Mouse (Mus musculus): ENCODE measurements around the gene Olfr95. TPM values are rescaled to one million over a fixed set of nuclear protein-coding genes. Genes with fewer than 3 reads are reported as not detected.
A peak's percentile ranks its signal among the peaks of the same experiment; 100 is the strongest.

Gene Olfr95
- polyA plus RNA-seq, 1 experiment from 2014 or later, result not detected

GRCm38 (mm10) chr17:37196845-37197724, 15.8 kb downstream of the Olfr95 start:
- under 1% methylated on average over 77 of the region's 77 CpGs for WGBS
- Histone ChIP-seq H3K4me1 (peaks cover 16% of the 10 kb centered on the region), H3K27ac (replicated peaks) (peak overlapping the region; percentile 79), H3K27me3 (ENCODE audit: low read depth, poor library complexity, severe bottlenecking) (peaks cover 50% of the 10 kb centered on the region), H3K9me3 (replicated peaks) (no peaks in the 10 kb centered on the region), H3K4me3 (peak overlapping the region; percentile 70), H3K36me3 (no peaks in the 10 kb centered on the region)
- peak; percentile 79 for DNase-seq (ENCODE audit: low spot score)

GRCm38 (mm10) chr17:37194782-37195181, 18.1 kb downstream of the Olfr95 start:
- Histone ChIP-seq H3K9me3 (replicated peaks) (no peaks in the 10 kb centered on the region), H3K4me1 (peaks cover 16% of the 10 kb centered on the region), H3K27me3 (ENCODE audit: low read depth, poor library complexity, severe bottlenecking) (peaks cover 48% of the 10 kb centered on the region), H3K36me3 (no peaks in the 10 kb centered on the region), H3K27ac (replicated peaks) (no peak overlapping the region), H3K4me3 (no peak overlapping the region)
- no peak for DNase-seq (ENCODE audit: low spot score)
- 91% methylated on average over 5 of the region's 5 CpGs for WGBS

- H3K4me1 ChIP-seq, result peaks cover 16% of the 10 kb centered on the region
- H3K36me3 ChIP-seq, result no peaks in the 10 kb centered on the region
- no peak for DNase-seq (ENCODE audit: low spot score)
- no peak within 1 kb of the TSS for H3K4me3 ChIP-seq
- no peaks in the 10 kb centered on the region for H3K9me3 ChIP-seq (replicated peaks)
- H3K27ac ChIP-seq (replicated peaks), result no peak within 1 kb of the TSS
- 85% methylated on average over 2 of the region's 2 CpGs for WGBS
- peaks cover 39% of the 10 kb centered on the region for H3K27me3 ChIP-seq (ENCODE audit: low read depth, poor library complexity, severe bottlenecking)
Observed at GRCm38 (mm10) chr17:37193656-37194055, 19.3 kb downstream of the Olfr95 start, which contains the start of gene Ubd. Ubd (plus strand) TSS chr17:37193892.

GRCm38 (mm10) chr17:37193032-37193431, 19.9 kb downstream of the Olfr95 start:
- Histone ChIP-seq H3K4me3 (no peak overlapping the region), H3K27ac (replicated peaks) (no peak overlapping the region), H3K4me1 (peaks cover 16% of the 10 kb centered on the region), H3K9me3 (replicated peaks) (no peaks in the 10 kb centered on the region), H3K27me3 (ENCODE audit: low read depth, poor library complexity, severe bottlenecking) (peaks cover 33% of the 10 kb centered on the region), H3K36me3 (no peaks in the 10 kb centered on the region)
- no peak for DNase-seq (ENCODE audit: low spot score)

GRCm38 (mm10) chr17:37190711-37191110, 22.2 kb downstream of the Olfr95 start:
- peaks cover 10% of the 10 kb centered on the region for H3K27me3 ChIP-seq (ENCODE audit: low read depth, poor library complexity, severe bottlenecking)
- no peak overlapping the region for H3K4me3 ChIP-seq
- DNase-seq (ENCODE audit: low spot score), result peak; percentile 14
- WGBS, result 31% methylated on average over 2 of the region's 2 CpGs
- H3K36me3 ChIP-seq, result no peaks in the 10 kb centered on the region
- no peak overlapping the region for H3K27ac ChIP-seq (replicated peaks)
- H3K9me3 ChIP-seq (replicated peaks), result no peaks in the 10 kb centered on the region
- no peaks in the 10 kb centered on the region; the same call in 1 of the 2 replicates for H3K4me1 ChIP-seq

- Histone ChIP-seq H3K4me3 (no peak overlapping the region), H3K27me3 (ENCODE audit: low read depth, poor library complexity, severe bottlenecking) (no peaks in the 10 kb centered on the region), H3K27ac (replicated peaks) (no peak overlapping the region), H3K9me3 (replicated peaks) (no peaks in the 10 kb centered on the region), H3K36me3 (no peaks in the 10 kb centered on the region), H3K4me1 (no peaks in the 10 kb centered on the region)
- no peak for DNase-seq (ENCODE audit: low spot score)
- whole genome bisulfite sequencing, result 60% methylated on average over 6 of the region's 6 CpGs
Observed at GRCm38 (mm10) chr17:37185474-37185873, 27.4 kb downstream of the Olfr95 start.

GRCm38 (mm10) chr17:37161394-37161793, 51.5 kb downstream of the Olfr95 start, which contains the start of gene Olfr93:
Olfr93 (minus strand) TSS chr17:37161494.
- Histone ChIP-seq H3K4me1 (no peaks in the 10 kb centered on the region), H3K9me3 (replicated peaks) (no peaks in the 10 kb centered on the region), H3K36me3 (no peaks in the 10 kb centered on the region), H3K27me3 (ENCODE audit: low read depth, poor library complexity, severe bottlenecking) (no peaks in the 10 kb centered on the region), H3K27ac (replicated peaks) (no peak within 1 kb of the TSS), H3K4me3 (no peak within 1 kb of the TSS)
- no peak for DNase-seq (ENCODE audit: low spot score)

Other genes starting within 250 kb of the Olfr95 start
- not detected in 2 replicates for gene 2410137M14Rik, start 231.9 kb downstream of the Olfr95 start, polyA plus RNA-seq (2016; fragmentation: Nextera tagmentation; extraction: Ambion mirVana)
- 0.83 and 1.2 TPM in 2 replicates for gene H2-M5, start 223.6 kb downstream of the Olfr95 start, polyA plus RNA-seq (2016; fragmentation: Nextera tagmentation; extraction: Ambion mirVana)
- gene Zfp57, start 212.0 kb downstream of the Olfr95 start, polyA plus RNA-seq (2016; fragmentation: Nextera tagmentation; extraction: Ambion mirVana), result 61.6 and 87.8 TPM in 2 replicates
- 0.10 and 0.15 TPM in 2 replicates for gene Mog, start 189.7 kb downstream of the Olfr95 start, polyA plus RNA-seq (2016; fragmentation: Nextera tagmentation; extraction: Ambion mirVana)
- gene Gabbr1, start 167.2 kb downstream of the Olfr95 start, polyA plus RNA-seq (2016; fragmentation: Nextera tagmentation; extraction: Ambion mirVana), result 7.9 and 12.2 TPM in 2 replicates
- 0.17 TPM in 1 of 2 replicates, not detected in the other for gene Olfr90, start 124.6 kb downstream of the Olfr95 start, polyA plus RNA-seq (2016; fragmentation: Nextera tagmentation; extraction: Ambion mirVana)
- gene Olfr91, start 114.8 kb downstream of the Olfr95 start, polyA plus RNA-seq (2016; fragmentation: Nextera tagmentation; extraction: Ambion mirVana), result not detected in 2 replicates
- gene Olfr92, start 93.0 kb downstream of the Olfr95 start, polyA plus RNA-seq (2016; fragmentation: Nextera tagmentation; extraction: Ambion mirVana), result not detected in 2 replicates
- gene Olfr93, start 51.6 kb downstream of the Olfr95 start, polyA plus RNA-seq (2016; fragmentation: Nextera tagmentation; extraction: Ambion mirVana), result not detected in 2 replicates
- not detected in 2 replicates for gene Ubd, start 19.2 kb downstream of the Olfr95 start, polyA plus RNA-seq (2016; fragmentation: Nextera tagmentation; extraction: Ambion mirVana)
- gene Olfr94, start 12.1 kb downstream of the Olfr95 start, polyA plus RNA-seq (2016; fragmentation: Nextera tagmentation; extraction: Ambion mirVana), result not detected in 2 replicates
- not detected in 2 replicates for gene Olfr96, start 7.0 kb upstream of the Olfr95 start, polyA plus RNA-seq (2016; fragmentation: Nextera tagmentation; extraction: Ambion mirVana)
- gene Olfr97, start 24.2 kb upstream of the Olfr95 start, polyA plus RNA-seq (2016; fragmentation: Nextera tagmentation; extraction: Ambion mirVana), result not detected in 2 replicates
- gene Olfr98, start 50.6 kb upstream of the Olfr95 start, polyA plus RNA-seq (2016; fragmentation: Nextera tagmentation; extraction: Ambion mirVana), result not detected in 2 replicates
- 1.8 and 2.1 TPM in 2 replicates for gene H2-M3, start 57.1 kb upstream of the Olfr95 start, polyA plus RNA-seq (2016; fragmentation: Nextera tagmentation; extraction: Ambion mirVana)
- not detected in 2 replicates for gene Olfr99, start 70.3 kb upstream of the Olfr95 start, polyA plus RNA-seq (2016; fragmentation: Nextera tagmentation; extraction: Ambion mirVana)
- gene Olfr101, start 91.2 kb upstream of the Olfr95 start, polyA plus RNA-seq (2016; fragmentation: Nextera tagmentation; extraction: Ambion mirVana), result not detected in 2 replicates
- gene Olfr102, start 103.9 kb upstream of the Olfr95 start, polyA plus RNA-seq (2016; fragmentation: Nextera tagmentation; extraction: Ambion mirVana), result not detected in 2 replicates
- gene Olfr103, start 126.6 kb upstream of the Olfr95 start, polyA plus RNA-seq (2016; fragmentation: Nextera tagmentation; extraction: Ambion mirVana), result not detected in 2 replicates
- gene Olfr104-ps, start 146.5 kb upstream of the Olfr95 start, polyA plus RNA-seq (2016; fragmentation: Nextera tagmentation; extraction: Ambion mirVana), result not detected in 2 replicates
- gene Olfr105-ps, start 165.9 kb upstream of the Olfr95 start, polyA plus RNA-seq (2016; fragmentation: Nextera tagmentation; extraction: Ambion mirVana), result not detected in 2 replicates
- gene Olfr106-ps, start 177.3 kb upstream of the Olfr95 start, polyA plus RNA-seq (2016; fragmentation: Nextera tagmentation; extraction: Ambion mirVana), result not detected in 2 replicates
- gene Olfr107, start 186.1 kb upstream of the Olfr95 start, polyA plus RNA-seq (2016; fragmentation: Nextera tagmentation; extraction: Ambion mirVana), result not detected in 2 replicates
- gene Olfr108, start 232.4 kb upstream of the Olfr95 start, polyA plus RNA-seq (2016; fragmentation: Nextera tagmentation; extraction: Ambion mirVana), result not detected in 2 replicates
- gene Olfr109, start 245.8 kb upstream of the Olfr95 start, polyA plus RNA-seq (2016; fragmentation: Nextera tagmentation; extraction: Ambion mirVana), result not detected in 2 replicates